Mouse (Mus musculus): Measurements from ENCODE around the gene Smg7.

DNA sequence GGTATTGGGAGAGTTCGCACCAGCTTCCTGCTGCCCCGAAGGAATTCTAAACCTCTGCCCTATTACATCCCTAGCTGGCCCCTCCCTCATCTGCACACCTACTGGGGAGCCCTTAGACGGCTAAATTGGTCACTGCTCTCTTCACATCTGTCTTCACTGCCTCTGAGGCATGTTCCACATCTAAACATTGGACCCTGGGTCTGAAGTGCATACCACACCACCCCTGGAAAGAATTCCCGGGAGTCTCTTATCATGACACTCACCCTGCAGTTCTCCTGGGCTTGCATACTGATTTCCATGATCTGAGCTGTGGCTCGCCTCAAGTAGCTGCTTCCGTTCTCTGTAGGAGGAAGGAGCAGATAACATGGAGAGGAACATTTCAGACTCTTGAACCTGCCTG is 111.6 kb downstream of the Smg7 start:
- TF ChIP-seq EP300 (IDR thresholded peaks at IDR 0.05; ENCODE audit: low read depth) (no peak), CTCF (IDR thresholded peaks at IDR 0.05; ENCODE audit: low read depth) (no peak)
